Mouse (Mus musculus) heart, embryonic 14.5 days (tissue): ENCODE measurements around the gene Pgd. TPM values are rescaled to one million over a fixed set of nuclear protein-coding genes. Genes with fewer than 3 reads are reported as not detected.

Experiments
- ATAC-seq: fragments of 200-750 bp; cut with Nextera tagmentation; 2 replicates; pipeline ENCODE4 v1.8.0; 2017; ENCODE audit warnings: low read depth, moderate TSS enrichment; ENCODE audit not compliant: insufficient number of reproducible peaks, insufficient read depth, low FRiP score
- H3K27ac ChIP-seq, 2 experiments: fragments of 200-500 bp in 1 of 2; fragments of 300-500 bp in 1 of 2; sonication (generic) in 1 of 2; replicated peaks in 1 of 2; 2 replicates each; pipeline ENCODE4 v1.5.1; 2012 to 2014; ENCODE audit warnings: low read depth in 2 of 2, low read length in 2 of 2, control low read depth in 1 of 2, mild to moderate bottlenecking in 1 of 2, mixed read lengths in 1 of 2; ENCODE audit not compliant: control insufficient read depth in 1 of 2, insufficient read depth in 1 of 2
- H3K27me3 ChIP-seq: fragments of 300-500 bp; sonication (generic); 2 replicates; pipeline ENCODE4 v1.6.1; 2014; ENCODE audit warnings: mild to moderate bottlenecking, low read length, control low read depth; ENCODE audit not compliant: control insufficient read depth, insufficient read depth
- H3K36me3 ChIP-seq: fragments of 300-500 bp; sonication (generic); 2 replicates; pipeline ENCODE4 v1.6.1; 2014; ENCODE audit warnings: mild to moderate bottlenecking, control low read depth, low read length, mixed read lengths; ENCODE audit not compliant: control insufficient read depth, insufficient read depth
- H3K4me1 ChIP-seq, 2 experiments: fragments of 200-500 bp in 1 of 2; fragments of 300-500 bp in 1 of 2; sonication (generic) in 1 of 2; 2 replicates each; pipeline ENCODE4 v1.6.1; 2012 to 2014; ENCODE audit warnings: low read length in 2 of 2, control low read depth in 1 of 2, mixed read lengths in 1 of 2; ENCODE audit not compliant: control insufficient read depth in 2 of 2, insufficient read depth in 2 of 2
- H3K4me2 ChIP-seq: fragments of 300-500 bp; sonication (generic); 2 replicates; pipeline ENCODE4 v1.6.1; 2014; ENCODE audit warnings: mild to moderate bottlenecking, low read length
- H3K4me3 ChIP-seq, 2 experiments: fragments of 200-500 bp in 1 of 2; fragments of 300-500 bp in 1 of 2; sonication (generic) in 1 of 2; 2 replicates each; pipeline ENCODE4 v1.5.1; 2012 to 2014; ENCODE audit warnings: low read length in 2 of 2, mild to moderate bottlenecking in 2 of 2, control low read depth in 1 of 2, low read depth in 1 of 2, moderate library complexity in 1 of 2; ENCODE audit not compliant: control insufficient read depth in 1 of 2, insufficient read depth in 1 of 2
- H3K9ac ChIP-seq: fragments of 300-500 bp; sonication (generic); 2 replicates; pipeline ENCODE4 v1.6.1; 2014; ENCODE audit warnings: mild to moderate bottlenecking, low read length
- H3K9me3 ChIP-seq: fragments of 300-500 bp; sonication (generic); 2 replicates; pipeline ENCODE4 v1.6.1; 2016; ENCODE audit warnings: low read length, control low read depth; ENCODE audit not compliant: control insufficient read depth
- WGBS: fragments of 180-500 bp; shearing (Covaris S2); extraction: QIAGEN DNeasy Blood & Tissue Kit; methylation state at CpG from one replicate; pipeline ENCODE4 v1.1.7; 2014; 5-methylcytosine and 5-hydroxymethylcytosine counted together
- polyA plus RNA-seq: library from polyadenylated mRNA; unstranded; fragments of >200 nt; fragmentation: Nextera tagmentation; extraction: Ambion mirVana; gene quantifications from 2 replicates; pipeline ENCODE4 v1.2.1, GENCODE M21; 2014

Pgd gene
- polyA plus RNA-seq, 1 experiment from 2014 or later: 33.4 TPM

GRCm38 (mm10) chr4:149133395-149133794 lies 33.2 kb downstream of the Pgd start:
- no peak overlapping the region for H3K27ac ChIP-seq
- H3K27me3 ChIP-seq: no peaks in the 10 kb centered on the region
- no peak overlapping the region for H3K4me3 ChIP-seq
- H3K36me3 ChIP-seq: peaks cover 35% of the 10 kb centered on the region
- no peak for ATAC-seq
- peaks cover 2 to 5% of the 10 kb centered on the region in 2 experiments; a peak in 2 of 4 replicates for H3K4me1 ChIP-seq
- WGBS: 86% methylated on average over 5 of the region's 5 CpGs
- H3K9me3 ChIP-seq: no peaks in the 10 kb centered on the region
- no peak overlapping the region for H3K4me2 ChIP-seq
- no peak overlapping the region; the same call in 1 of the 2 replicates for H3K9ac ChIP-seq

- peaks cover 45% of the 10 kb centered on the region for H3K36me3 ChIP-seq
- no peaks in the 10 kb centered on the region for H3K27me3 ChIP-seq
- H3K27ac ChIP-seq: no peak overlapping the region
- no peaks in the 10 kb centered on the region for H3K9me3 ChIP-seq
- 90% methylated on average over 21 of the region's 21 CpGs for WGBS
- no peak overlapping the region for H3K4me2 ChIP-seq
- peaks cover 2 to 5% of the 10 kb centered on the region in 2 experiments; a peak in 2 of 4 replicates for H3K4me1 ChIP-seq
- no peak overlapping the region for H3K4me3 ChIP-seq
- ATAC-seq: no peak
- no peak overlapping the region for H3K9ac ChIP-seq
Observed at GRCm38 (mm10) chr4:149131789-149132565, 34.6 kb downstream of the Pgd start.

GRCm38 (mm10) chr4:149131021-149131752 lies 35.4 kb downstream of the Pgd start:
- H3K4me1 ChIP-seq: no peaks in the 10 kb centered on the region
- no peaks in the 10 kb centered on the region for H3K27me3 ChIP-seq
- H3K4me2 ChIP-seq: no peak overlapping the region
- H3K9me3 ChIP-seq: no peaks in the 10 kb centered on the region
- H3K27ac ChIP-seq: no peak overlapping the region
- no peak for ATAC-seq
- H3K9ac ChIP-seq: no peak overlapping the region
- H3K36me3 ChIP-seq: peaks cover 53% of the 10 kb centered on the region
- no peak overlapping the region for H3K4me3 ChIP-seq
- WGBS: 89% methylated on average over 23 of the region's 23 CpGs

- 82% methylated on average over 18 of the region's 18 CpGs for WGBS
- Histone ChIP-seq H3K9ac (no peak overlapping the region), H3K4me3 (no peak overlapping the region), H3K9me3 (no peaks in the 10 kb centered on the region), H3K27me3 (no peaks in the 10 kb centered on the region), H3K27ac (no peak overlapping the region), H3K4me1 (peaks cover 0 to 5% of the 10 kb centered on the region in 2 experiments; a peak in 2 of 4 replicates), H3K4me2 (no peak overlapping the region), H3K36me3 (peaks cover 53% of the 10 kb centered on the region)
- ATAC-seq: no peak
Observed at GRCm38 (mm10) chr4:149128467-149128866, 38.1 kb downstream of the Pgd start.

GRCm38 (mm10) chr4:149126663-149127062 lies 39.9 kb downstream of the Pgd start, which contains the start of gene Cort:
TSS of gene Cort (minus strand) at chr4:149126763.
- Histone ChIP-seq H3K9ac (no peak within 1 kb of the TSS), H3K27ac (no peak within 1 kb of the TSS), H3K27me3 (no peaks in the 10 kb centered on the region), H3K36me3 (peaks cover 50% of the 10 kb centered on the region), H3K4me3 (no peak within 1 kb of the TSS), H3K9me3 (no peaks in the 10 kb centered on the region), H3K4me1 (peaks cover 0 to 5% of the 10 kb centered on the region in 2 experiments; a peak in 2 of 4 replicates), H3K4me2 (no peak within 1 kb of the TSS)
- ATAC-seq: no peak
- WGBS: 77% methylated on average over 11 of the region's 11 CpGs

GRCm38 (mm10) chr4:149126115-149126509 lies 40.5 kb downstream of the Pgd start:
- Histone ChIP-seq H3K27me3 (no peaks in the 10 kb centered on the region), H3K4me2 (no peak overlapping the region), H3K9ac (no peak overlapping the region), H3K4me1 (peaks cover 0 to 5% of the 10 kb centered on the region in 2 experiments; a peak in 2 of 4 replicates), H3K4me3 (no peak overlapping the region), H3K36me3 (peaks cover 46% of the 10 kb centered on the region), H3K9me3 (no peaks in the 10 kb centered on the region), H3K27ac (no peak overlapping the region)
- 74% methylated on average over 6 of the region's 6 CpGs for WGBS
- no peak for ATAC-seq

GRCm38 (mm10) chr4:149125341-149126114 lies 41.0 kb downstream of the Pgd start:
- H3K4me3 ChIP-seq: no peak overlapping the region
- H3K9me3 ChIP-seq: no peaks in the 10 kb centered on the region
- peaks cover 43% of the 10 kb centered on the region for H3K36me3 ChIP-seq
- H3K27ac ChIP-seq: no peak overlapping the region
- ATAC-seq: no peak
- no peak overlapping the region for H3K4me2 ChIP-seq
- WGBS: 46% methylated on average over 11 of the region's 11 CpGs
- no peaks in the 10 kb centered on the region for H3K27me3 ChIP-seq
- peaks cover 0 to 5% of the 10 kb centered on the region in 2 experiments; a peak in 2 of 4 replicates for H3K4me1 ChIP-seq
- H3K9ac ChIP-seq: no peak overlapping the region
